In genomic region chr13:103333601-103334391, GRCm38 (mm10) we compare ENCODE assay signal across 7 mouse cellular contexts. TPM values are rescaled to one million over a fixed set of nuclear protein-coding genes. Genes with fewer than 3 reads are reported as not detected.
DNase-seq lines count a peak whose midpoint lies in the region; ATAC-seq lines count a peak whose summit lies in the region.

No protein-coding gene starts in this region.

- H3K27me3 ChIP-seq in forebrain, embryonic 16.5 days (replicated peaks; ENCODE audit: control insufficient read depth, insufficient read depth, low read length), result peaks cover 24% of the 10 kb centered on the region
- peaks cover 19% of the 10 kb centered on the region for H3K27me3 ChIP-seq in midbrain, embryonic 14.5 days (ENCODE audit: control insufficient read depth, insufficient read depth, low read length)
- peaks cover 14% of the 10 kb centered on the region; the same call in 1 of the 2 replicates for H3K27me3 ChIP-seq in stomach, embryonic 16.5 days (ENCODE audit: control insufficient read depth, insufficient read depth, low read length)

- no peaks in the 10 kb centered on the region for H3K9me3 ChIP-seq in forebrain, embryonic 16.5 days (ENCODE audit: control insufficient read depth, low read length)
- H3K9me3 ChIP-seq in midbrain, embryonic 14.5 days (ENCODE audit: control insufficient read depth, low read length), result no peaks in the 10 kb centered on the region
- no peaks in the 10 kb centered on the region for H3K9me3 ChIP-seq in stomach, embryonic 16.5 days (replicated peaks; ENCODE audit: control insufficient read depth, low read length)

- DNase-seq in ES-CJ7 (ENCODE audit: low read depth, low spot score), result peak; percentile 23
- peak; percentile 38 for DNase-seq in adrenal gland, adult 8-10 months
- DNase-seq in heart, postnatal 4 days, result peak; percentile 61
- peak; percentile 10 for DNase-seq in left cerebral cortex, postnatal 4 days
- DNase-seq in midbrain, embryonic 14.5 days, result peak; percentile 76

- H3K4me2 ChIP-seq in forebrain, embryonic 16.5 days (ENCODE audit: low read length), result peak overlapping the region; percentile 98
- H3K4me2 ChIP-seq in midbrain, embryonic 14.5 days (ENCODE audit: low read length), result peak overlapping the region; percentile 96
- H3K4me2 ChIP-seq in stomach, embryonic 16.5 days (ENCODE audit: low read depth, low read length), result peak overlapping the region; percentile 95

- H3K4me3 ChIP-seq in forebrain, embryonic 16.5 days (replicated peaks; ENCODE audit: low read length), result peak overlapping the region; percentile 64
- peak overlapping the region; percentile 75 for H3K4me3 ChIP-seq in midbrain, embryonic 14.5 days (replicated peaks; ENCODE audit: low read depth, low read length)
- H3K4me3 ChIP-seq in stomach, embryonic 16.5 days (replicated peaks; ENCODE audit: low read length), result peak overlapping the region; percentile 77

- intact Hi-C loops in left cerebral cortex, postnatal 4 days (cut with DNase I), result no loop called here

- H3K36me3 ChIP-seq in forebrain, embryonic 16.5 days (ENCODE audit: control insufficient read depth, insufficient read depth), result no peaks in the 10 kb centered on the region
- no peaks in the 10 kb centered on the region for H3K36me3 ChIP-seq in midbrain, embryonic 14.5 days (ENCODE audit: control insufficient read depth, insufficient read depth, low read length)
- no peaks in the 10 kb centered on the region for H3K36me3 ChIP-seq in stomach, embryonic 16.5 days (ENCODE audit: control insufficient read depth, insufficient read depth, low read length)

- H3K27ac ChIP-seq in forebrain, embryonic 16.5 days (ENCODE audit: low read length), result no peak overlapping the region
- peak overlapping the region; percentile 52; the same call in 1 of the 2 replicates for H3K27ac ChIP-seq in midbrain, embryonic 14.5 days (replicated peaks; ENCODE audit: low read depth, low read length)
- H3K27ac ChIP-seq in stomach, embryonic 16.5 days (ENCODE audit: low read length), result no peak overlapping the region

- H3K4me1 ChIP-seq in forebrain, embryonic 16.5 days (replicated peaks; ENCODE audit: control insufficient read depth, insufficient read depth, low read length), result peaks cover 17% of the 10 kb centered on the region
- H3K4me1 ChIP-seq in midbrain, embryonic 14.5 days (ENCODE audit: control insufficient read depth, insufficient read depth, low read length), result peaks cover 17% of the 10 kb centered on the region
- peaks cover 14% of the 10 kb centered on the region for H3K4me1 ChIP-seq in stomach, embryonic 16.5 days (ENCODE audit: control insufficient read depth, insufficient read depth, low read length)

- H3K9ac ChIP-seq in forebrain, embryonic 16.5 days (replicated peaks; ENCODE audit: low read depth, low read length), result peak overlapping the region; percentile 63
- H3K9ac ChIP-seq in midbrain, embryonic 14.5 days (replicated peaks; ENCODE audit: low read length), result peak overlapping the region; percentile 68
- H3K9ac ChIP-seq in stomach, embryonic 16.5 days (ENCODE audit: low read length), result peak overlapping the region; percentile 81

- under 1% methylated on average over 61 of the region's 74 CpGs for WGBS in forebrain, embryonic 16.5 days
- WGBS in midbrain, embryonic 14.5 days, result under 1% methylated on average over 74 of the region's 74 CpGs
- under 1% methylated on average over 74 of the region's 74 CpGs for WGBS in stomach, embryonic 16.5 days

- ATAC-seq in forebrain, embryonic 16.5 days, result peak; percentile 63
- peak; percentile 13 for ATAC-seq in midbrain, embryonic 14.5 days (ENCODE audit: low FRiP score, low TSS enrichment)
- ATAC-seq in stomach, embryonic 16.5 days (ENCODE audit: insufficient read depth, low FRiP score), result peak; percentile 59; the same call in 1 of the 2 replicates

RNA-seq across cellular contexts. Expression of gene Mast4, which starts 0.5 kb away (rescaled TPM):
- total RNA-seq in adrenal gland, adult 8-10 months (2022), result 100 to 1,000 TPM in 2 of 4 experiments, 10 to 100 TPM in 2; 81.3 to 212 (median 118) TPM
- polyA plus RNA-seq in forebrain, embryonic 16.5 days (2015; fragmentation: Nextera tagmentation; extraction: Ambion mirVana), result 9.4 and 15.7 TPM in 2 replicates
- total RNA-seq in heart, postnatal 4 days (2021), result 10 to 100 TPM; 80.4 to 89.0 TPM
- total RNA-seq in left cerebral cortex, postnatal 4 days (2021), result 10 to 100 TPM; 43.1 to 43.4 TPM
- polyA plus RNA-seq in midbrain, embryonic 14.5 days (2014; fragmentation: Nextera tagmentation; extraction: Ambion mirVana), result 34.0 and 41.8 TPM in 2 replicates
- 27.3 and 31.0 TPM in 2 replicates for polyA plus RNA-seq in stomach, embryonic 16.5 days (2015; fragmentation: Nextera tagmentation; extraction: Ambion mirVana)

Comparison
In these comparisons a context has a peak if more than half of its experiments do, and no peak if none do; other contexts are left out.
1. DNase-seq: peak in every context shown above with its lines; median percentile 76 in midbrain, embryonic 14.5 days; 61 in heart, postnatal 4 days; 38 in adrenal gland, adult 8-10 months; 23 in ES-CJ7; 10 in left cerebral cortex, postnatal 4 days.
2. ATAC-seq: peak in every context shown above with its lines; median percentile 63 in forebrain, embryonic 16.5 days; 59 in stomach, embryonic 16.5 days; 13 in midbrain, embryonic 14.5 days.